Mouse (Mus musculus) stomach, embryonic 16.5 days (tissue): ENCODE results near the gene Prkcz. TPM values are rescaled to one million over a fixed set of nuclear protein-coding genes. Genes with fewer than 3 reads are reported as not detected.

ENCODE experiments used
- ATAC-seq: fragments of 200-750 bp; cut with Nextera tagmentation; 2 replicates; pipeline ENCODE4 v1.8.0; 2017; ENCODE audit warnings: moderate number of reproducible peaks, moderate TSS enrichment; ENCODE audit not compliant: insufficient read depth, low FRiP score
- H3K27ac ChIP-seq: fragments of 300-500 bp; sonication (generic); 2 replicates; pipeline ENCODE4 v1.5.1; 2014; ENCODE audit warnings: low read length
- H3K27me3 ChIP-seq: fragments of 300-500 bp; sonication (generic); 2 replicates; pipeline ENCODE4 v1.6.1; 2014; ENCODE audit warnings: low read length, control low read depth, mixed read lengths; ENCODE audit not compliant: control insufficient read depth, insufficient read depth
- H3K36me3 ChIP-seq: fragments of 300-500 bp; sonication (generic); 2 replicates; pipeline ENCODE4 v1.6.1; 2014; ENCODE audit warnings: low read length; ENCODE audit not compliant: control insufficient read depth, insufficient read depth
- H3K4me1 ChIP-seq: fragments of 300-500 bp; sonication (generic); 2 replicates; pipeline ENCODE4 v1.6.1; 2014; ENCODE audit warnings: low read length, control low read depth, mixed read lengths; ENCODE audit not compliant: control insufficient read depth, insufficient read depth
- H3K4me2 ChIP-seq: fragments of 300-500 bp; sonication (generic); 2 replicates; pipeline ENCODE4 v1.6.1; 2014; ENCODE audit warnings: low read depth, low read length, mixed read lengths
- H3K4me3 ChIP-seq: fragments of 300-500 bp; sonication (generic); replicated peaks from 2 replicates; pipeline ENCODE4 v1.5.1; 2014; ENCODE audit warnings: mild to moderate bottlenecking, low read length
- H3K9ac ChIP-seq: fragments of 300-500 bp; sonication (generic); 2 replicates; pipeline ENCODE4 v1.6.1; 2014; ENCODE audit warnings: low read length
- H3K9me3 ChIP-seq: fragments of 300-500 bp; sonication (generic); replicated peaks from 2 replicates; pipeline ENCODE4 v1.6.1; 2016; ENCODE audit warnings: low read length, control low read depth; ENCODE audit not compliant: control insufficient read depth
- WGBS: fragments of 180-500 bp; shearing (Covaris S2); extraction: QIAGEN DNeasy Blood & Tissue Kit; methylation state at CpG from one replicate; pipeline ENCODE4 v1.1.7; 2014; 5-methylcytosine and 5-hydroxymethylcytosine counted together
- polyA plus RNA-seq: library from polyadenylated mRNA; unstranded; fragments of >200 nt; fragmentation: Nextera tagmentation; extraction: Ambion mirVana; gene quantifications from 2 replicates; pipeline ENCODE4 v1.2.1, GENCODE M21; 2015

The Prkcz gene
- polyA plus RNA-seq, 1 experiment from 2014 or later, result 16.7 TPM

DNA sequence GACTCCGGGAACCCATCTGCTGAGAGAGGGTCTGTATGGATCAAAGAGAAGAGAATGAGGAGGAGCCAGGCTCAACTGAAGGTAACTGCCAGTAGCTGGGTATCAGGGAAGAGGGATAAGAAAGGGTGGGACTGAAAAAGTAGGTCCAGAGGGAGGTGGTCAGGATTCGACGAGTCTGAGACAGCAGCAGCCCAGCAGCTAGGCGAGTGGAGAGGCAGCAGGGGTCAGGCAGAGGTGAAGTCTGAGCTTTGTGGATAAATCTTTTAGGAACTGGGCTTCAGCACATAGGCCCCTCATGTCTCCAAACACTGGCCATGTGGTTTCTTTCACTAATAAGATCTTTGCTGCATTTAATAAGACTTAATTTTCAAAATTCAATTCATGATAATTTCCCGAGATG, 86.7 kb downstream of the Prkcz start:
- Histone ChIP-seq H3K9me3 (no peaks in the 10 kb centered on the region), H3K9ac (no peak overlapping the region), H3K27me3 (no peaks in the 10 kb centered on the region), H3K4me1 (no peaks in the 10 kb centered on the region; the same call in 1 of the 2 replicates), H3K36me3 (no peaks in the 10 kb centered on the region), H3K27ac (0 out of 2 replicates have a peak overlapping the region, but pooled peaks have one; percentile 2), H3K4me2 (no peak overlapping the region), H3K4me3 (no peak overlapping the region)
- 28% methylated on average over 5 of the region's 5 CpGs for WGBS
- ATAC-seq, result 0 out of 2 replicates have a peak, but pooled peaks have one; percentile 26

DNA sequence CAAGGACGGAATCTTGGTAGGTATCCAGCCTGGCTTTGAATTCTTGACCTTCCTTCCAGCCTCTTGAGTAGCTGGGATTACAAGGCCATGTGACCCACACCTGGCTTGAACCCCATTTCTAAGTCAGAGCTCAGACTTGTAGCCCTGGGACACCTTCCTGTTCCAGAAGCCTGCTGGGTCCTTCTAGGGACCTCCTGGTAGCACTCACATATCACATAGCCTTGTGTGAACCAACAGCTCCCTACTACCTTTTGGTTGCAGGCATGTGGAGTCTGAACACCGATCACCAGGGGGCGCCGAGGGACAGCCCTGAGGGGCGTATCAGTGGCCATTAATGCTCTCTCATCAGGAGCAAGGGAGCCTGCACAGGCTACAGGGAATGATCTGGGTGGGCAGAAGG, 92.8 kb downstream of the Prkcz start:
- Histone ChIP-seq H3K9me3 (no peaks in the 10 kb centered on the region), H3K27ac (peak overlapping the region; percentile 9), H3K4me1 (peaks cover 15% of the 10 kb centered on the region), H3K4me3 (no peak overlapping the region), H3K4me2 (no peak overlapping the region), H3K36me3 (no peaks in the 10 kb centered on the region), H3K9ac (peak overlapping the region; percentile 34; the same call in 1 of the 2 replicates), H3K27me3 (no peaks in the 10 kb centered on the region)
- WGBS, result 30% methylated on average over 5 of the region's 5 CpGs
- ATAC-seq, result 0 out of 2 replicates have a peak, but pooled peaks have one; percentile 9

DNA sequence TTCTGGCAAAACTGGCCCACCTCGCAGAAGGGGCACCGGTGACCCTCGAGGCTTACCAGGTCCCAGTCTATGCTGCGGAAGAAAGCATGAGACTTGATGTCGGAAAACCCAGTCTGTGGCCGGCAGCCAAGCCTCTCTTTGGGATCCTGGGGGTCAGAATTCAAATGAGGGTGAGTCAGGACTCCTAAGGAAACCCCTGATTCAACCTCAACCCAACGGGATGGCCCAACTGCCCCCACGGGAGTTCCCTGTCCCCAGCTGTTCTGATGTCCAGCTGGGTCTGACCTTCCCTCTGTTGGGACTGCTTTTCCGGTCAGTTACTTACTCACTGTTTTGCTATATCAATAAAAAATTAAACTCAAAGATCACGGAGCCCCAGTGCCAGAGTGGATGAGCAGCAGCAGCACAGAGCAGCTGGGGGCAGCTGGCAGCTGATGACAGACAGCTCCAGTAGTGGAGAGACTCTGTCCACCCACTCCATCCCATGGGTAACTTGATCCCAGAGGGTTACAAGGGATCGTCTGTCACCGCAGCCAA, 93.5 kb downstream of the Prkcz start:
- no peak overlapping the region for H3K4me3 ChIP-seq
- WGBS, result 43% methylated on average over 12 of the region's 12 CpGs
- H3K27me3 ChIP-seq, result no peaks in the 10 kb centered on the region
- no peak for ATAC-seq
- peaks cover 15% of the 10 kb centered on the region for H3K4me1 ChIP-seq
- no peaks in the 10 kb centered on the region for H3K9me3 ChIP-seq
- H3K4me2 ChIP-seq, result no peak overlapping the region
- H3K9ac ChIP-seq, result no peak overlapping the region
- H3K27ac ChIP-seq, result peak overlapping the region; percentile 9
- no peaks in the 10 kb centered on the region for H3K36me3 ChIP-seq

DNA sequence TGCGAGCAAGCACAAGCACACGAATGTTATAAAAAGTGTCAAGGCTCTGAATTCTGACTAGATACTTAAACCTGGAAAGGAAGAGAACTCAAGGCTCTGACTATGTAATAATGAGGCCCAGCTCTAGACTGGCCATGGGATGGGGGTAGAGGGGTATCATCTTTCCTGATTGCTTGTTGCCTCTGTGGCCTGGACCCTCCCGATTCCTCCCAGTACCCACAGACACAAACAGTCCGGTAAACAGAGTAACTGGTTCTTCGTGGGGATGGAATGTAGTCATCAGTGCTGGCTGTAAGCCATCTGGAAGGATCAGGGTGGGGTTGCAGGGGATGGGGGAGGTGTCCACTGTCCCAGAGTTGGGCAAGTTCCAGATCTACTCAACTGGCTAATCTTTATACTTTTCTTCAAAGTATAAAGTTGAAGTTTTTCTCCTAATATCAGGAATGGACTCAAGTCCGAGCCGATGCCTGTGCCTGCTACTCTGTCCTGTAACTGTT, 94.1 kb downstream of the Prkcz start:
- Histone ChIP-seq H3K9me3 (no peaks in the 10 kb centered on the region), H3K4me2 (no peak overlapping the region)
- no peak for ATAC-seq

DNA sequence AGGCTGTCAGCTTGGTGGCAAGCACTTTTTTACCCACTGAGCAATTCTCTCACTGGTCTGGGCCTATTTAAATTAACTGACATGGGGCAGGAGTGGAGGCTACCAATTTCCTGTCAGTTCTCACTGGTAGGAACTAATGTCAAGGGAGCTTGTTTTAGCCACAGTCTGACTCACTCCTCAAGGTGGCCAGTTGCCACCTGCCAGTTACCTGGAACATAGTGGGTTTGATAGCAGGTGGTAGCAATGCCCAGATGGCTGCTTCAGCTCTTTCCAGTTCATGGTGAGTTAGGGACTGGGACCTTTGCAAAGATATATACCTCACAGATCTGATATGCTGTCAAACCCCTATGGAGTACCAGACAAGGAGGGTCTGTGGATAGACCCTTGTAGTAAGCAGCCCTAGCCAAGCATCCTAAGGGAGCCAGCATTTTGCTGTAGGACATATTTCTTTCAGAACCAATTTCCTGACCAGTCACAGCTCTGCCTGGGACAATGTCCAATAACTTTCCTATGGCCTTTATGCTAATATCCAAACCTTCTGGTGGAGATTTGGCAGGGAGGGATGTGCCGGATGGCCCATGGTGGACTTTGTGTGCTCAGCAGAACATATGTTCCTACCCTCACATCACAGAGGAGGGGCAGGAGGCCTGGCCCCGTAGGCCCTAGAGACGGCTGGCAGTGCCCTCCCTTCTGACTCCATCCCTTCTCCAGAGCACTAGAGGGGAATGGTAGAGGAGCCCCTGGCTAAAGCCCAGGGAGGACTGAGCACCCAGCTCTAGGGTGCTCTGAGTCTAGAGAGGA, 96.4 kb downstream of the Prkcz start:
- no peak overlapping the region for H3K4me3 ChIP-seq
- peaks cover 15% of the 10 kb centered on the region for H3K4me1 ChIP-seq
- no peak for ATAC-seq
- 92% methylated on average over 3 of the region's 3 CpGs for WGBS
- H3K27ac ChIP-seq, result no peak overlapping the region
- H3K9me3 ChIP-seq, result no peaks in the 10 kb centered on the region
- no peaks in the 10 kb centered on the region for H3K36me3 ChIP-seq
- no peak overlapping the region for H3K4me2 ChIP-seq
- H3K9ac ChIP-seq, result no peak overlapping the region
- no peaks in the 10 kb centered on the region for H3K27me3 ChIP-seq

More for the DNA sequence above, 94.1 kb downstream of the Prkcz start:
- Histone ChIP-seq H3K9ac (no peak overlapping the region), H3K27me3 (no peaks in the 10 kb centered on the region), H3K36me3 (no peaks in the 10 kb centered on the region), H3K4me1 (peaks cover 15% of the 10 kb centered on the region), H3K4me3 (no peak overlapping the region), H3K27ac (peak overlapping the region; percentile 9)
- WGBS, result 44% methylated on average over 7 of the region's 7 CpGs

DNA sequence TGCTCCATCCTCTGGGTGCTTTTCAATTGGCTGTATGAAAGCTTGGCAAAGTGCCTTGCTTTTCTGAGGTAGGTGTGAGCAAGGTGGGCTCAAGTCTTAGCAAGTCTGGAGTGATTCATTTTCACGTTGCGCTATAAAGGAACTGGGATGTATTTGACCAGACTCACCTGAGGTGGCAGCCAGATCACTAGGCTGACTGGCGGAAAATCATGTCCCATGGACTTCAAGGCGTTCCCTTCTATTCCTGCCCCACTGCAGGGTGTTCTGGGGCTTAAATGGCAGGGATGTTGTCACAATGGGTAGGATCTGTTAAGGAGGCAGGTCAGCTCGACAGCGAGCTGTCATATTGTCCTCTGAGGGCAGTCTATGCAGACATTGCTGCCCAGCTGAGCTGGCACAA, 108.9 kb downstream of the Prkcz start:
- 82% methylated on average over 6 of the region's 6 CpGs for WGBS
- no peaks in the 10 kb centered on the region for H3K27me3 ChIP-seq
- peak overlapping the region; percentile 27; the same call in 1 of the 2 replicates for H3K4me2 ChIP-seq
- no peak overlapping the region for H3K4me3 ChIP-seq
- peak overlapping the region; percentile 31; the same call in 1 of the 2 replicates for H3K9ac ChIP-seq
- peaks cover 31% of the 10 kb centered on the region for H3K4me1 ChIP-seq
- H3K9me3 ChIP-seq, result no peaks in the 10 kb centered on the region
- no peaks in the 10 kb centered on the region for H3K36me3 ChIP-seq
- peak overlapping the region; percentile 99; the same call in 1 of the 2 replicates for H3K27ac ChIP-seq
- no peak for ATAC-seq

DNA sequence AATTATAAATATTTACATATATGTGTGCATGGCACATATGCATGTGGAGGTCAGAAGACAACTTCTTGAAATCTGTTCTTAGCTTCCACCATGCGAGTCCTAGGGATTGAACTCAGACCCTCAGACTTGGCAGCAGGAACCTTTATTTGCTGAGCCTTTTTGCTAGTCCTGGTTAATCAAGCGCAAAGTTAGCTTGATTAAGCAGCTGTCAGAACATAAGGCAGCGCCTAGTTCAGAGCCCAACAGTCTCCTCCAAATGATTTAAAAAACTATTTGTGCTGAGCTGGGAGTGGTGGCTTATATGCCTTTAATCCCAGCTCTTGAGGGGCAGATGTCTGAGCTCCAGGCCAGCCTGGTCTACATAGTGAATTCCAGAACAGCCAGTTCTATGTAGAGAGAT, 110.0 kb downstream of the Prkcz start:
- peak overlapping the region; percentile 79 for H3K4me2 ChIP-seq
- H3K4me3 ChIP-seq, result peak overlapping the region; percentile 64
- no peaks in the 10 kb centered on the region for H3K9me3 ChIP-seq
- no peaks in the 10 kb centered on the region for H3K36me3 ChIP-seq
- peaks cover 31% of the 10 kb centered on the region for H3K4me1 ChIP-seq
- H3K9ac ChIP-seq, result peak overlapping the region; percentile 84; the same call in 1 of the 2 replicates
- 34% methylated on average over 3 of the region's 3 CpGs for WGBS
- no peak for ATAC-seq
- H3K27ac ChIP-seq, result peak overlapping the region; percentile 99
- H3K27me3 ChIP-seq, result no peaks in the 10 kb centered on the region

DNA sequence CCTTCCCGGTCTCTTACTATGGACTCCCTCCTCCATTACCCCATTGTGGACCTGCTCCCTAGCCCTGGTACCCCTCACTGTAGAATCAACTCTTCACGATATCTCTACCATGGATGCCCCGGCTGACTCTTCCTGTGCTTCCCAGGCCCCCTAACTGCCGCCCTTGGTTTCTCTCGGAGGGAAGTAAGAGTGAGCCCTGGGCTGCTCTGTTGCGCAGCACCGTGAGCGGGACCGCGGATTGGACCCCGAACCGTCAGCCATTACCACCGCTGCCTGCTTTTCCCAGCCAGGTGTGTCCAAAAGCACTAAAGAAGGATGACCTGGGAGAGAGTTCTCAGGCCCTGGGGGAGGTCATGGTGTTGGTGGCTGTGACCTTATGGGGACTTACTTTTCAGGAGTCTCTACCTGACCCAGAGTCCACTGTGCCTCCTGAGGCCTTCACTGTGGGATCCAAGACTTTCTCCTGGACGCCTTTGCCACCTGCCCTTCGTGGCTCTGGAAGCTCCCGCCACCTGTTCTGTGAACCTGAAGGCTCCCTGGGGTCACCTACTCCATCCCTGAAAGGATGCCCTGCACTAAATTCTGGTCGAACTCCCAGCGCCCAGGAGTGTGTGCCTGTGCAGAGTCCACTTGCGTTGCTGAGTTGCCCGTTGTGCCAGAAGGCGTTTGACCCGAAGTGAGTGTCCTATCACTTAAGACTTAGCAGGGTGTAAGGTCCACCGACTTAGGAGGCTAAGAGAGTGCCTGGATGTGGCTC, 110.6 kb downstream of the Prkcz start:
- Histone ChIP-seq H3K4me1 (peaks cover 31% of the 10 kb centered on the region), H3K9me3 (no peaks in the 10 kb centered on the region), H3K4me2 (peak overlapping the region; percentile 79), H3K27me3 (no peaks in the 10 kb centered on the region), H3K27ac (peak overlapping the region; percentile 99), H3K4me3 (peak overlapping the region; percentile 64), H3K9ac (peak overlapping the region; percentile 84), H3K36me3 (no peaks in the 10 kb centered on the region)
- 9% methylated on average over 23 of the region's 23 CpGs for WGBS
- peak; percentile 9; the same call in 1 of the 2 replicates for ATAC-seq
